Comparison of ENCODE assay signal across 8 mouse cellular contexts in genomic region chr19:9982852-9983542, GRCm38 (mm10). TPM values are rescaled to one million over a fixed set of nuclear protein-coding genes. Genes with fewer than 3 reads are reported as not detected.
DNase-seq lines count a peak whose midpoint lies in the region; ATAC-seq and TF ChIP-seq lines count a peak whose summit lies in the region.

No protein-coding gene starts in this region.

- H3K4me2 ChIP-seq in intestine, embryonic 16.5 days (ENCODE audit: low read depth, low read length) = peak overlapping the region; percentile 79
- peak overlapping the region; percentile 76 for H3K4me2 ChIP-seq in liver, embryonic 13.5 days
- H3K4me2 ChIP-seq in myocyte (ENCODE audit: low read depth) = peak overlapping the region; percentile 92

- peak overlapping the region; percentile 69 for H3ac ChIP-seq in myocyte (ENCODE audit: control insufficient read depth, insufficient read length)

- peak overlapping the region; percentile 98 for H3K27ac ChIP-seq in intestine, embryonic 16.5 days (ENCODE audit: low read length)
- H3K27ac ChIP-seq in liver, embryonic 13.5 days = peak overlapping the region; percentile 99

- under 1% methylated on average over 31 of the region's 31 CpGs for WGBS in intestine, embryonic 16.5 days
- under 1% methylated on average over 31 of the region's 31 CpGs for WGBS in liver, embryonic 13.5 days (ENCODE audit: insufficient replicate concordance)

- H3K79me2 ChIP-seq in myocyte (ENCODE audit: control insufficient read depth, insufficient read depth) = peaks cover 23% of the 10 kb centered on the region

- H3K27me3 ChIP-seq in intestine, embryonic 16.5 days (replicated peaks; ENCODE audit: control insufficient read depth, insufficient read depth, low read length) = no peaks in the 10 kb centered on the region
- H3K27me3 ChIP-seq in liver, embryonic 13.5 days = no peaks in the 10 kb centered on the region
- H3K27me3 ChIP-seq in myocyte (ENCODE audit: control insufficient read depth, insufficient read depth, insufficient read length) = no peaks in the 10 kb centered on the region

- H3K4me1 ChIP-seq in intestine, embryonic 16.5 days (ENCODE audit: control insufficient read depth, insufficient read depth, low read length) = peaks cover 21% of the 10 kb centered on the region
- peaks cover 84% of the 10 kb centered on the region for H3K4me1 ChIP-seq in liver, embryonic 13.5 days (replicated peaks)

- ATAC-seq in intestine, embryonic 16.5 days = peak; percentile 89
- ATAC-seq in liver, embryonic 13.5 days (ENCODE audit: low read depth) = peak; percentile 80

- no peaks in the 10 kb centered on the region for H3K9me3 ChIP-seq in intestine, embryonic 16.5 days (ENCODE audit: control insufficient read depth, low read length)
- no peaks in the 10 kb centered on the region for H3K9me3 ChIP-seq in liver, embryonic 13.5 days (replicated peaks)

- H3K4me3 ChIP-seq in intestine, embryonic 16.5 days (ENCODE audit: low read length) = peak overlapping the region; percentile 93
- H3K4me3 ChIP-seq in liver, embryonic 13.5 days (replicated peaks) = peak overlapping the region; percentile 88
- peak overlapping the region; percentile 74 for H3K4me3 ChIP-seq in myocyte

- peak; percentile 72 for DNase-seq in layer of hippocampus, adult 9-11 months
- DNase-seq in layer of hippocampus, postnatal 36 days = no peak
- DNase-seq in cerebellum, postnatal 10 days = peak; percentile 79 to 81
- DNase-seq in gastrocnemius, postnatal 10 days = peak; percentile 75
- peak; percentile 86 for DNase-seq in liver, embryonic 13.5 days
- DNase-seq in testis, postnatal 10 days (ENCODE audit: low spot score) = peak; percentile 89

- peak; percentile 23 for TF ChIP-seq POLR2A in myocyte (IDR thresholded peaks at IDR 0.05; ENCODE audit: insufficient read length, low read depth)

- H3K9ac ChIP-seq in intestine, embryonic 16.5 days (ENCODE audit: low read depth, low read length) = peak overlapping the region; percentile 95
- peak overlapping the region; percentile 96 for H3K9ac ChIP-seq in liver, embryonic 13.5 days

- H3K36me3 ChIP-seq in intestine, embryonic 16.5 days (ENCODE audit: control insufficient read depth, insufficient read depth, low read length) = peaks cover 12% of the 10 kb centered on the region
- peaks cover 34% of the 10 kb centered on the region for H3K36me3 ChIP-seq in liver, embryonic 13.5 days
- H3K36me3 ChIP-seq in myocyte (ENCODE audit: control insufficient read depth, insufficient read depth) = peaks cover 27% of the 10 kb centered on the region

TF ChIP-seq in myocyte, 11 proteins besides CTCF, POLR2A, EP300 and RAD21:
- TF ChIP-seq CEBPB (IDR thresholded peaks at IDR 0.05; ENCODE audit: insufficient read depth, poor library complexity, severe bottlenecking) = no peak
- TF ChIP-seq MAX (IDR thresholded peaks at IDR 0.05; ENCODE audit: low read depth) = no peak
- TF ChIP-seq POLR2AphosphoS2 (IDR thresholded peaks at IDR 0.05; ENCODE audit: insufficient read length, low read depth) = peak; percentile 83
- no peak for TF ChIP-seq TCF12 (IDR thresholded peaks at IDR 0.05; ENCODE audit: insufficient read depth, poor library complexity, severe bottlenecking)
- no peak for TF ChIP-seq REST (IDR thresholded peaks at IDR 0.05; ENCODE audit: insufficient read depth, insufficient read length)
- peak in 1 of 3 experiments; percentile 5 for TF ChIP-seq MYOG (IDR thresholded peaks at IDR 0.05; ENCODE audit: control insufficient read depth in 1 of 3, insufficient read depth in 1 of 3, insufficient read length in 2 of 3, low read depth in 2 of 3)
- TF ChIP-seq USF1 (IDR thresholded peaks at IDR 0.05; ENCODE audit: low read depth) = peak; percentile 90
- TF ChIP-seq TCF3 (IDR thresholded peaks at IDR 0.05; ENCODE audit: insufficient read length, low read depth) = no peak
- no peak for TF ChIP-seq MYOD1 (IDR thresholded peaks at IDR 0.05; ENCODE audit: control insufficient read depth in 1 of 3, insufficient read length in 2 of 3, low read depth in 2 of 3)
- TF ChIP-seq SRF (IDR thresholded peaks at IDR 0.05; ENCODE audit: control insufficient read depth, insufficient read length, low read depth) = peak; percentile 19

RNA-seq across cellular contexts. Expression of gene Fth1, which starts 2.6 kb away (rescaled TPM):
- 1,000 to 10,000 TPM; 2,856 to 3,180 TPM for total RNA-seq in layer of hippocampus, postnatal 36 days (2021)
- 1,000 to 10,000 TPM; 2,152 to 2,273 TPM for total RNA-seq in gastrocnemius, postnatal 10 days (2021)
- 2,278 and 2,351 TPM in 2 replicates for polyA plus RNA-seq in intestine, embryonic 16.5 days (2015; fragmentation: Nextera tagmentation; extraction: Ambion mirVana)
- polyA plus RNA-seq in liver, embryonic 13.5 days (2015; fragmentation: Nextera tagmentation; extraction: Ambion mirVana) = 5,062 and 5,153 TPM in 2 replicates
- polyA plus RNA-seq in myocyte (2012; fragmentation: generic; extraction: Trizol) = 6,603 TPM

RNA-seq across cellular contexts. Expression of gene Best1, which starts 18.4 kb away (rescaled TPM):
- under 1 TPM; 0.52 to 0.58 TPM for total RNA-seq in layer of hippocampus, postnatal 36 days (2021)
- 1 to 10 TPM in 1 of 2 experiments, under 1 TPM in 1; 0.59 to 1.1 TPM for total RNA-seq in gastrocnemius, postnatal 10 days (2021)
- 0.42 and 0.72 TPM in 2 replicates for polyA plus RNA-seq in intestine, embryonic 16.5 days (2015; fragmentation: Nextera tagmentation; extraction: Ambion mirVana)
- polyA plus RNA-seq in liver, embryonic 13.5 days (2015; fragmentation: Nextera tagmentation; extraction: Ambion mirVana) = 0.17 and 0.20 TPM in 2 replicates
- 6.6 TPM for polyA plus RNA-seq in myocyte (2012; fragmentation: generic; extraction: Trizol)

RNA-seq across cellular contexts. Expression of gene Rab3il1, which starts 18.5 kb away (rescaled TPM):
- total RNA-seq in layer of hippocampus, postnatal 36 days (2021) = 10 to 100 TPM in 1 of 2 experiments, 1 to 10 TPM in 1; 8.9 to 10.4 TPM
- 10 to 100 TPM; 15.0 to 18.9 TPM for total RNA-seq in gastrocnemius, postnatal 10 days (2021)
- 45.7 and 48.8 TPM in 2 replicates for polyA plus RNA-seq in intestine, embryonic 16.5 days (2015; fragmentation: Nextera tagmentation; extraction: Ambion mirVana)
- polyA plus RNA-seq in liver, embryonic 13.5 days (2015; fragmentation: Nextera tagmentation; extraction: Ambion mirVana) = 196 and 207 TPM in 2 replicates
- 15.2 TPM for polyA plus RNA-seq in myocyte (2012; fragmentation: generic; extraction: Trizol)

RNA-seq across cellular contexts. Expression of gene Fads3, which starts 58.4 kb away (rescaled TPM):
- total RNA-seq in layer of hippocampus, postnatal 36 days (2021) = 10 to 100 TPM; 24.3 to 24.5 TPM
- 1 to 10 TPM; 8.7 to 9.1 TPM for total RNA-seq in gastrocnemius, postnatal 10 days (2021)
- 12.4 and 13.0 TPM in 2 replicates for polyA plus RNA-seq in intestine, embryonic 16.5 days (2015; fragmentation: Nextera tagmentation; extraction: Ambion mirVana)
- polyA plus RNA-seq in liver, embryonic 13.5 days (2015; fragmentation: Nextera tagmentation; extraction: Ambion mirVana) = 5.3 and 7.3 TPM in 2 replicates
- 557 TPM for polyA plus RNA-seq in myocyte (2012; fragmentation: generic; extraction: Trizol)

Comparison
In these comparisons a context has a peak if more than half of its experiments do, and no peak if none do; other contexts are left out.
1. DNase-seq: peak in layer of hippocampus, adult 9-11 months (single experiment), cerebellum, postnatal 10 days (2 of 2), gastrocnemius, postnatal 10 days (single experiment), liver, embryonic 13.5 days (single experiment) and testis, postnatal 10 days (single experiment); none in layer of hippocampus, postnatal 36 days (0 of 2).
2. Peak in every context shown above with its lines, with median percentiles within 50 percentile points of each other: H3K4me2 ChIP-seq and H3K4me3 ChIP-seq.